Mouse (Mus musculus): ENCODE measurements around the gene Fam172a.

- no peak for TF ChIP-seq CTCF (IDR thresholded peaks at IDR 0.05; ENCODE audit: extremely low read depth, insufficient read length, insufficient replicate concordance, low read depth, low read length)
- no peak for TF ChIP-seq POLR2A (IDR thresholded peaks at IDR 0.05; ENCODE audit: low read depth, low read length)
Observed at GRCm38 (mm10) chr13:78180261-78180660, 478.4 kb downstream of the Fam172a start.

Data from small intestine, adult 2 months (tissue).